Mouse (Mus musculus): ENCODE results near the gene Slc7a10. TPM values are rescaled to one million over a fixed set of nuclear protein-coding genes. Genes with fewer than 3 reads are reported as not detected.
A peak's percentile ranks its signal among the peaks of the same experiment; 100 is the strongest.
"Not testable (repeated sequence)": the region's sequence is repeated elsewhere in the genome, so short reads cannot be mapped to it uniquely, and the experiment has no call there.

Slc7a10 gene
- polyA plus RNA-seq, 1 experiment from 2014 or later: 2.4 TPM

GRCm38 (mm10) chr7:35215731-35216130 is 29.5 kb downstream of the Slc7a10 start:
- 46% methylated on average over 5 of the region's 5 CpGs for WGBS

GRCm38 (mm10) chr7:35220694-35221365 is 34.6 kb downstream of the Slc7a10 start:
- H3K4me1 ChIP-seq: no peaks in the 10 kb centered on the region
- 74% methylated on average over 9 of the region's 9 CpGs for WGBS

More at GRCm38 (mm10) chr7:35215731-35216130, 29.5 kb downstream of the Slc7a10 start:
- H3K9ac ChIP-seq: peak overlapping the region; percentile 66; the same call in 1 of the 2 replicates
- no peaks in the 10 kb centered on the region for H3K9me3 ChIP-seq (replicated peaks)
- ATAC-seq (replicated peaks; ENCODE audit: low FRiP score): no peak
- H3K4me3 ChIP-seq (replicated peaks): peak overlapping the region; percentile 74
- H3K4me2 ChIP-seq: peak overlapping the region; percentile 91
- H3K4me1 ChIP-seq: peaks cover 18% of the 10 kb centered on the region
- peaks cover 4% of the 10 kb centered on the region; the same call in 1 of the 2 replicates for H3K36me3 ChIP-seq
- H3K27me3 ChIP-seq: 0 out of 2 replicates have a peak, but pooled peaks cover 4% of the 10 kb centered on the region
- H3K27ac ChIP-seq: no peak overlapping the region

GRCm38 (mm10) chr7:35230333-35230732 is 44.1 kb downstream of the Slc7a10 start:
- 78% methylated on average over 3 of the region's 3 CpGs for WGBS
- no peak for ATAC-seq (replicated peaks; ENCODE audit: low FRiP score)
- no peak overlapping the region for H3K27ac ChIP-seq

More at GRCm38 (mm10) chr7:35220694-35221365, 34.6 kb downstream of the Slc7a10 start:
- Histone ChIP-seq H3K27ac (no peak overlapping the region), H3K27me3 (no peaks in the 10 kb centered on the region), H3K4me2 (no peak overlapping the region), H3K9ac (no peak overlapping the region), H3K9me3 (replicated peaks) (no peaks in the 10 kb centered on the region), H3K36me3 (no peaks in the 10 kb centered on the region), H3K4me3 (replicated peaks) (no peak overlapping the region)
- no peak for ATAC-seq (replicated peaks; ENCODE audit: low FRiP score)

GRCm38 (mm10) chr7:35232796-35233455 is 46.7 kb downstream of the Slc7a10 start:
- Histone ChIP-seq H3K27me3 (no peaks in the 10 kb centered on the region), H3K4me1 (peaks cover 21% of the 10 kb centered on the region), H3K4me3 (replicated peaks) (peak overlapping the region; percentile 12; the same call in 1 of the 2 replicates), H3K27ac (0 out of 2 replicates have a peak overlapping the region, but pooled peaks have one; percentile 22), H3K4me2 (peak overlapping the region; percentile 41), H3K9me3 (replicated peaks) (peaks cover 5% of the 10 kb centered on the region; the same call in 1 of the 2 replicates), H3K36me3 (no peaks in the 10 kb centered on the region), H3K9ac (no peak overlapping the region)
- no peak for ATAC-seq (replicated peaks; ENCODE audit: low FRiP score)
- WGBS: 26% methylated on average over 13 of the region's 13 CpGs

More at GRCm38 (mm10) chr7:35230333-35230732, 44.1 kb downstream of the Slc7a10 start:
- Histone ChIP-seq H3K4me2 (no peak overlapping the region), H3K4me3 (replicated peaks) (no peak overlapping the region), H3K9me3 (replicated peaks) (peaks cover 5% of the 10 kb centered on the region; the same call in 1 of the 2 replicates), H3K4me1 (peaks cover 16% of the 10 kb centered on the region), H3K9ac (no peak overlapping the region), H3K36me3 (no peaks in the 10 kb centered on the region), H3K27me3 (no peaks in the 10 kb centered on the region)

GRCm38 (mm10) chr7:35233861-35234260 is 47.7 kb downstream of the Slc7a10 start:
- Histone ChIP-seq H3K27ac (peak overlapping the region; percentile 98), H3K4me2 (peak overlapping the region; percentile 60), H3K9me3 (replicated peaks) (peaks cover 5% of the 10 kb centered on the region; the same call in 1 of the 2 replicates), H3K27me3 (no peaks in the 10 kb centered on the region), H3K4me1 (peaks cover 21% of the 10 kb centered on the region), H3K9ac (peak overlapping the region; percentile 50), H3K4me3 (replicated peaks) (peak overlapping the region; percentile 72), H3K36me3 (no peaks in the 10 kb centered on the region)
- WGBS: 45% methylated on average over 12 of the region's 12 CpGs
- no peak for ATAC-seq (replicated peaks; ENCODE audit: low FRiP score)

GRCm38 (mm10) chr7:35234361-35235245 is 48.4 kb downstream of the Slc7a10 start:
- H3K27ac ChIP-seq: peak overlapping the region; percentile 98
- peaks cover 5% of the 10 kb centered on the region; the same call in 1 of the 2 replicates for H3K9me3 ChIP-seq (replicated peaks)
- peak overlapping the region; percentile 60 for H3K4me2 ChIP-seq
- H3K4me1 ChIP-seq: peaks cover 21% of the 10 kb centered on the region
- H3K27me3 ChIP-seq: no peaks in the 10 kb centered on the region
- WGBS: under 1% methylated on average over 45 of the region's 45 CpGs
- H3K9ac ChIP-seq: peak overlapping the region; percentile 55
- H3K36me3 ChIP-seq: no peaks in the 10 kb centered on the region
- H3K4me3 ChIP-seq (replicated peaks): peak overlapping the region; percentile 72
- ATAC-seq (replicated peaks; ENCODE audit: low FRiP score): peak; percentile 96

GRCm38 (mm10) chr7:35235308-35235707 is 49.1 kb downstream of the Slc7a10 start:
- Histone ChIP-seq H3K36me3 (no peaks in the 10 kb centered on the region), H3K4me1 (peaks cover 21% of the 10 kb centered on the region), H3K9ac (no peak overlapping the region), H3K27me3 (no peaks in the 10 kb centered on the region), H3K27ac (peak overlapping the region; percentile 82), H3K9me3 (replicated peaks) (peaks cover 5% of the 10 kb centered on the region; the same call in 1 of the 2 replicates), H3K4me3 (replicated peaks) (peak overlapping the region; percentile 72), H3K4me2 (peak overlapping the region; percentile 60)
- WGBS: 20% methylated on average over 9 of the region's 9 CpGs
- 0 out of 2 replicates have a peak, but pooled peaks have one; percentile 40 for ATAC-seq (replicated peaks; ENCODE audit: low FRiP score)

GRCm38 (mm10) chr7:35237935-35238334 is 51.8 kb downstream of the Slc7a10 start:
- not testable (repeated sequence) for H3K9ac ChIP-seq; H3K4me2 ChIP-seq; H3K27me3 ChIP-seq; H3K36me3 ChIP-seq; H3K4me3 ChIP-seq (replicated peaks); H3K27ac ChIP-seq; ATAC-seq (replicated peaks; ENCODE audit: low FRiP score); H3K9me3 ChIP-seq (replicated peaks)
- WGBS: 67% methylated on average over 2 of the region's 3 CpGs
- H3K4me1 ChIP-seq: peaks cover 20% of the 10 kb centered on the region

Other genes with a start within 250 kb of the Slc7a10 start
- gene Cebpg, start 129.8 kb upstream of the Slc7a10 start, polyA plus RNA-seq (2015; fragmentation: Nextera tagmentation; extraction: Ambion mirVana): 37.4 and 41.5 TPM in 2 replicates
- gene Cebpa, start 67.1 kb upstream of the Slc7a10 start, polyA plus RNA-seq (2015; fragmentation: Nextera tagmentation; extraction: Ambion mirVana): 1.3 and 1.5 TPM in 2 replicates
- 5.2 and 6.3 TPM in 2 replicates for gene Lrp3, start 29.1 kb downstream of the Slc7a10 start, polyA plus RNA-seq (2015; fragmentation: Nextera tagmentation; extraction: Ambion mirVana)
- gene Gpatch1, start 132.1 kb downstream of the Slc7a10 start, polyA plus RNA-seq (2015; fragmentation: Nextera tagmentation; extraction: Ambion mirVana): 19.5 and 20.4 TPM in 2 replicates
- gene Rhpn2, start 147.8 kb downstream of the Slc7a10 start, polyA plus RNA-seq (2015; fragmentation: Nextera tagmentation; extraction: Ambion mirVana): 14.3 and 14.4 TPM in 2 replicates
- gene Faap24, start 210.5 kb downstream of the Slc7a10 start, polyA plus RNA-seq (2015; fragmentation: Nextera tagmentation; extraction: Ambion mirVana): 19.4 and 20.2 TPM in 2 replicates
- gene Cep89, start 210.7 kb downstream of the Slc7a10 start, polyA plus RNA-seq (2015; fragmentation: Nextera tagmentation; extraction: Ambion mirVana): 53.9 and 63.3 TPM in 2 replicates